Mouse (Mus musculus): ENCODE results near the gene Sync. TPM values are rescaled to one million over a fixed set of nuclear protein-coding genes. Genes with fewer than 3 reads are reported as not detected.

Sync gene
- 21.0 TPM for polyA plus RNA-seq (2014; fragmentation: Illumina TruSeq; extraction: RNeasy Lipid Tissue Mini Kit (QIAGEN cat#74804); ENCODE audit: low read depth, low replicate concordance)

DNA sequence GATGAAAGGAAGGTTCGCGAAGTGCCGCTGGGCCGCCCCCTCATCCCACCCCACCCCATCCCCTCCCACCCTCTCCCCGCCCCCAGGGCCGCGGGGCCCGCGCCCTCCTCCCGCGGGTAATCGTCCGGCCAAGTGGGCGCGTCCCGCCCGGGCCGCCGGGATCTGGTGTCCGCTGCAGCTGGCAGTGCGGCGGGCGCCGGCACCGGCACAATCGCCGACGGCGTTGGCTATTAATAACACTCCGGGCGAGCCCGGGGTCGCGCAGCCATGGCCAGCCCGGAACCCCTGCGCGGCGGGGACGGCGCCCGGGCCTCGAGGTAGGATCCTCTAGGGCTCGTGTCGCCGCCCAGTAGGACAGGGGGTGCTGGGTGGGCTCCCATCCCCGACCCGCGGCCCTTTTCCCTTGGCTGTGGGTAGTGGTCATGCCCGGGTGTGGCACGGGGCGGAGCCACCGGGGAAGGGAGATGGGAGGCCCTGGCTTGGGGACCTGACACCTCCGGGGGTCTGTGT, at the start of gene Sync:
Sync (plus strand) TSS at position 146 of the 510 bp plus-strand sequence.

DNA sequence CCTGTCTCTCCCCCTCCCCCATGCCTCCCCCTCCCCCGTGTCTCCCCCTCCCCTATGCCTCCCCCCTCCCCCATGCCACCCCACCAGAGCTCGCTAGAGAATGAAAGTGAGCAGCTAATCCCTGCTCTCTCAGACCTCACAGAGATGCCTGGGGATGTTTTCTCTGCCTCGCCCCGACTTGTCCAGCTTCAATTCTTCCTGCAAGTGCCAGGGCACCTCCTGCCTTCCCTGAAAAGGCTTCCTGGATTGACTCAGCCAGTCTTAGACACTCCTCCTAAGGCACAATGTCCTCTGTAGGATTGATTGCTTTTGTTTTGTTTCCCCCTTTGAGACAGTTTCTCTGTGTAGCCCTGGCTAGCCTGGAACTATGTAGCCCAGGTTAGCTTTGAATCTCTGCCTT, 26.2 kb upstream of the Sync start, which contains the start of gene C77080:
C77080 (minus strand) TSS at position 209 of the 400 bp plus-strand sequence.

DNA sequence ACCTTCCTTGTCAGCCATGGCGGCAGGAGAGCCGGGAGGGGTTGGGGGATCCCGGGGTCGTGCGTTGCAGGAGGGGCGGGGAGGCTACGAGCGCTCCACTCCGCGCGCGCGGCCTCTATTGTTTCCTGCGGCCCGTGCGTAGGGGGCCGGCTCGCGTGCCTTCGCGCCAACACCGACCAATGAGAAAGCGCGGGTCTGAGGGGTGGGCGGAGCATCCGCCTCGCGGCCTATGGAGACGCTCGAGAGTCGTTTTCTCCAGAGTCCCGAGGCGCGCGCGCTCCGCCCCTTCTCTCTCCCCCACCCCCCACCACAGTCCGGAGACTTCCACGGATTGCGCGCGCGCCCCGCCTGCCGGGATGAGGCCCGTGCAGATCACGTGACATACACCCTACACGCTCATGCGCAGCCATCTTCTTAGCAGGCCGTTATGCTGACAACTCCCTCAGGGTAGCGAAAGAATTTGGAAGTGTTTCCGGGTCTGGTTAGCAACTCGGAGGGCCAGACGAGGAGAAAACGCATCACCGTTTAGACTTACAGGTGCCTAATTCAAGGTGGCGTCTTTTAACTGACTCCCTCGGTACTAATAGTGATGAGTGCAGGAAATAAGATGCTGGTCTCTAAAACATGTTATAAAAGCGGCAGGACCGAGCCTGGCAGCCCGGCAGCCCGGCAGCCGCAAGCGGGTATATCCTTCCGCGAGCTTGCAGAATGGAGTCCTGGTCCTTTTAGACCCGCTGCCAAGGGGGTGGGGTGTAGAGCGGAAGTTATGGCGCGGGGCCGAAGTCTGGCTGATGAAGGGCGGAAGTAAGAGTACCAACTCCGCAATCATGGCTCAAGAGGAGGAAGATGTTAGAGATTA, 48.0 kb downstream of the Sync start, which contains the start of the genes Rbbp4 and Zbtb8os:
Rbbp4 (minus strand) TSS at position 155 of the 859 bp plus-strand sequence.
Zbtb8os (plus strand) TSS at position 480 of the 859 bp plus-strand sequence.

Other genes starting within 250 kb of the Sync start
- 25.3 TPM for gene Rnf19b, start 229.3 kb upstream of the Sync start, polyA plus RNA-seq (2014; fragmentation: Illumina TruSeq; extraction: RNeasy Lipid Tissue Mini Kit (QIAGEN cat#74804); ENCODE audit: low read depth, low replicate concordance)
- not detected for gene Tmem54, start 182.1 kb upstream of the Sync start, polyA plus RNA-seq (2014; fragmentation: Illumina TruSeq; extraction: RNeasy Lipid Tissue Mini Kit (QIAGEN cat#74804); ENCODE audit: low read depth, low replicate concordance)
- gene Hpca, start 165.6 kb upstream of the Sync start, polyA plus RNA-seq (2014; fragmentation: Illumina TruSeq; extraction: RNeasy Lipid Tissue Mini Kit (QIAGEN cat#74804); ENCODE audit: low read depth, low replicate concordance): 0.39 TPM
- gene Fndc5, start 150.6 kb upstream of the Sync start, polyA plus RNA-seq (2014; fragmentation: Illumina TruSeq; extraction: RNeasy Lipid Tissue Mini Kit (QIAGEN cat#74804); ENCODE audit: low read depth, low replicate concordance): 330 TPM
- gene S100pbp, start 97.9 kb upstream of the Sync start, polyA plus RNA-seq (2014; fragmentation: Illumina TruSeq; extraction: RNeasy Lipid Tissue Mini Kit (QIAGEN cat#74804); ENCODE audit: low read depth, low replicate concordance): 12.3 TPM
- 23.2 TPM for gene Yars, start 97.9 kb upstream of the Sync start, polyA plus RNA-seq (2014; fragmentation: Illumina TruSeq; extraction: RNeasy Lipid Tissue Mini Kit (QIAGEN cat#74804); ENCODE audit: low read depth, low replicate concordance)
- gene C77080, start 26.2 kb upstream of the Sync start, polyA plus RNA-seq (2014; fragmentation: Illumina TruSeq; extraction: RNeasy Lipid Tissue Mini Kit (QIAGEN cat#74804); ENCODE audit: low read depth, low replicate concordance): 2.6 TPM
- 41.0 TPM for gene Rbbp4, start 47.8 kb downstream of the Sync start, polyA plus RNA-seq (2014; fragmentation: Illumina TruSeq; extraction: RNeasy Lipid Tissue Mini Kit (QIAGEN cat#74804); ENCODE audit: low read depth, low replicate concordance)
- gene Zbtb8os, start 48.1 kb downstream of the Sync start, polyA plus RNA-seq (2014; fragmentation: Illumina TruSeq; extraction: RNeasy Lipid Tissue Mini Kit (QIAGEN cat#74804); ENCODE audit: low read depth, low replicate concordance): 33.3 TPM
- 3.6 TPM for gene Zbtb8a, start 90.5 kb downstream of the Sync start, polyA plus RNA-seq (2014; fragmentation: Illumina TruSeq; extraction: RNeasy Lipid Tissue Mini Kit (QIAGEN cat#74804); ENCODE audit: low read depth, low replicate concordance)
- gene Zbtb8b, start 153.2 kb downstream of the Sync start, polyA plus RNA-seq (2014; fragmentation: Illumina TruSeq; extraction: RNeasy Lipid Tissue Mini Kit (QIAGEN cat#74804); ENCODE audit: low read depth, low replicate concordance): not detected
- gene Bsdc1, start 174.0 kb downstream of the Sync start, polyA plus RNA-seq (2014; fragmentation: Illumina TruSeq; extraction: RNeasy Lipid Tissue Mini Kit (QIAGEN cat#74804); ENCODE audit: low read depth, low replicate concordance): 48.9 TPM
- not detected for gene Tssk3, start 203.4 kb downstream of the Sync start, polyA plus RNA-seq (2014; fragmentation: Illumina TruSeq; extraction: RNeasy Lipid Tissue Mini Kit (QIAGEN cat#74804); ENCODE audit: low read depth, low replicate concordance)
- not detected for gene Fam229a, start 203.6 kb downstream of the Sync start, polyA plus RNA-seq (2014; fragmentation: Illumina TruSeq; extraction: RNeasy Lipid Tissue Mini Kit (QIAGEN cat#74804); ENCODE audit: low read depth, low replicate concordance)
- gene Marcksl1, start 226.0 kb downstream of the Sync start, polyA plus RNA-seq (2014; fragmentation: Illumina TruSeq; extraction: RNeasy Lipid Tissue Mini Kit (QIAGEN cat#74804); ENCODE audit: low read depth, low replicate concordance): 5.8 TPM